Mouse (Mus musculus) forebrain, embryonic 13.5 days (tissue): ENCODE results near the gene 5730522E02Rik. TPM values are rescaled to one million over a fixed set of nuclear protein-coding genes. Genes with fewer than 3 reads are reported as not detected.

Experiments
- ATAC-seq: fragments of 200-750 bp; cut with Nextera tagmentation; 2 replicates; pipeline ENCODE4 v1.8.0; 2017
- H3K27ac ChIP-seq: fragments of 300-500 bp; sonication (generic); 2 replicates; pipeline ENCODE4 v1.5.1; 2015; ENCODE audit warnings: inconsistent platforms, mild to moderate bottlenecking, moderate library complexity
- H3K27me3 ChIP-seq: fragments of 300-500 bp; sonication (generic); 2 replicates; pipeline ENCODE4 v1.6.1; 2015; ENCODE audit warnings: mild to moderate bottlenecking, inconsistent platforms
- H3K36me3 ChIP-seq: fragments of 300-500 bp; sonication (generic); 2 replicates; pipeline ENCODE4 v1.6.1; 2015; ENCODE audit warnings: mild to moderate bottlenecking, inconsistent platforms; ENCODE audit not compliant: poor library complexity, severe bottlenecking
- H3K4me1 ChIP-seq: fragments of 300-500 bp; sonication (generic); 2 replicates; pipeline ENCODE4 v1.6.1; 2015; ENCODE audit warnings: inconsistent platforms
- H3K4me2 ChIP-seq: fragments of 300-500 bp; sonication (generic); 2 replicates; pipeline ENCODE4 v1.6.1; 2015; ENCODE audit warnings: inconsistent platforms, mild to moderate bottlenecking, moderate library complexity
- H3K4me3 ChIP-seq: fragments of 300-500 bp; sonication (generic); 2 replicates; pipeline ENCODE4 v1.5.1; 2015; ENCODE audit warnings: mild to moderate bottlenecking, inconsistent platforms
- H3K9ac ChIP-seq: fragments of 300-500 bp; sonication (generic); 2 replicates; pipeline ENCODE4 v1.6.1; 2015; ENCODE audit warnings: mild to moderate bottlenecking, inconsistent platforms
- H3K9me3 ChIP-seq: fragments of 300-500 bp; sonication (generic); replicated peaks from 2 replicates; pipeline ENCODE4 v1.6.1; 2016; ENCODE audit warnings: inconsistent platforms
- WGBS: fragments of 180-500 bp; shearing (Covaris S2); methylation state at CpG from one replicate; pipeline ENCODE4 v1.1.7; 2015; 5-methylcytosine and 5-hydroxymethylcytosine counted together
- polyA plus RNA-seq: library from polyadenylated mRNA; unstranded; fragments of >200 nt; fragmentation: Nextera tagmentation; extraction: Ambion mirVana; gene quantifications from 2 replicates; pipeline ENCODE4 v1.2.1, GENCODE M21; 2015

Gene 5730522E02Rik
- polyA plus RNA-seq, 1 experiment from 2014 or later = 15.9 TPM

DNA sequence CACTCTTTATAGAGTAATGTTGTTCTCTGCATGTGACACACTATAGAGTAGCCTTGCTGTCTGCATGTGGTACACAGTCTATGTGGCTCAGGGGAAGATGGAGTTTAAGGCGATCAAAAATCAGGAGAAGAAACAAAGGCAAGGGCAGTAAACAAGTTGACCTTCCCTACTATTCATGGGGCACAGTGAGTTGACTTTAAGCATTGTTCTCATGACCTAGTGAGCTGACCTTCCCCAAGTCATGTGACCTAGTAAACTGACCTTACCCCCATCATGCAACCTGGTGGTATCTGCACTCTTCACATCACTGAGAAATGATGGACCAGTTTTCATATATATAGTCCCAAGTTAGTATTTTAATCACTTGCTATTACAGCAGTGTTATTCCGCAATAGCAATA, 40.0 kb downstream of the 5730522E02Rik start:
- no peak overlapping the region for H3K27ac ChIP-seq
- no peaks in the 10 kb centered on the region for H3K9me3 ChIP-seq
- H3K4me3 ChIP-seq = no peak overlapping the region
- H3K36me3 ChIP-seq = no peaks in the 10 kb centered on the region
- 91% methylated on average over 2 of the region's 2 CpGs for WGBS
- no peak overlapping the region for H3K4me2 ChIP-seq
- ATAC-seq = no peak
- no peak overlapping the region for H3K9ac ChIP-seq
- no peaks in the 10 kb centered on the region for H3K4me1 ChIP-seq
- H3K27me3 ChIP-seq = no peaks in the 10 kb centered on the region

DNA sequence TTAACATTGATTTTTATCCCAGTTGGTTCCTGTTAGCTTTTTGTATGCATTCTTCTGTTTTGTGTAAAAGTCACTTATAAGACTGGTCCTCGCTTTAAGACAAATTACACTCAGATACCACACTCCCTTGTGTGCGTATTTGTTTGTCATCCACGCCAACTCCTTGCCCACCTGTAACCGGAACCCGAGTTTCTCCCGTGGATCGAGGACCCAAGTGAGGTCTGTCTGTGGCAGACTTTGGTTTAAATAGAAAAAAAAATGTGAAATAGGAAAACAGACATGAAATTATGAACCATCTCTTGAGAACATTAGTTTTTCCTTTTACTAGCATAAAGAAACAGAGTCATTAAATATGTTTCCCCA, 43.0 kb downstream of the 5730522E02Rik start:
- no peak overlapping the region for H3K4me3 ChIP-seq
- H3K9me3 ChIP-seq = no peaks in the 10 kb centered on the region
- 96% methylated on average over 7 of the region's 7 CpGs for WGBS
- no peaks in the 10 kb centered on the region for H3K27me3 ChIP-seq
- no peak overlapping the region for H3K9ac ChIP-seq
- H3K4me1 ChIP-seq = no peaks in the 10 kb centered on the region
- no peak overlapping the region for H3K27ac ChIP-seq
- ATAC-seq = no peak
- no peaks in the 10 kb centered on the region for H3K36me3 ChIP-seq
- no peak overlapping the region for H3K4me2 ChIP-seq

DNA sequence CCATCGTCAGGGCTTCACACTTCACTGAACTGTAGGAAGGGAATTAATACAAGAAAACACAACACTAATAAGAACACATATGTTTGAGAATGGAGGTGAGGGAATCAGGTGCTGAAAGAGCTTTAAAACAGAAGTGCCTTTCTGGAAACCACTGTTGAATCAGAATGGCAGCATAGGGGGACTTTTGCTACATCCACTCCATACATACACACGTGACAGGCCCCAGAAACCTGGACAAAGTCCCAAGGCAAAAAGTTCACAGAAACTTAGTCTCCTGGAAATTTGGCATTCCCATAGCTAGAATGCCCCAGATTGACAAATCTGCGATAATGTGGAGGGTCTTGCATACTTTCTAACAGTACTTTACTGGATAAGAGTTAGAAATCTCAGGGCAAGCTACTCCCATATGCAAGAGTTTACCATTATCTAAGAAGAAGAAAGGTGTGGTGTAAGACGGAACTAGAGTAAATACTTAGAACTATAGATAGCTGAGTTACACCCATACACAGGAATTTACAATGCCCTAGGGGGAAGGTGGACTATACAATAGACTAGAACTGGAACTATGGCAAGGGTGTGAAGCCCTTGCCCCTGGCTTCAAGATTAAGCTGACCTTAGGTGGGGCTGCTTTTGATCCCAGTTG, 43.5 kb downstream of the 5730522E02Rik start:
- no peaks in the 10 kb centered on the region for H3K9me3 ChIP-seq
- no peak overlapping the region for H3K4me2 ChIP-seq
- no peak for ATAC-seq
- H3K4me3 ChIP-seq = no peak overlapping the region
- no peaks in the 10 kb centered on the region for H3K4me1 ChIP-seq
- H3K9ac ChIP-seq = no peak overlapping the region
- no peak overlapping the region for H3K27ac ChIP-seq
- 89% methylated on average over 4 of the region's 4 CpGs for WGBS
- no peaks in the 10 kb centered on the region for H3K27me3 ChIP-seq
- H3K36me3 ChIP-seq = no peaks in the 10 kb centered on the region

DNA sequence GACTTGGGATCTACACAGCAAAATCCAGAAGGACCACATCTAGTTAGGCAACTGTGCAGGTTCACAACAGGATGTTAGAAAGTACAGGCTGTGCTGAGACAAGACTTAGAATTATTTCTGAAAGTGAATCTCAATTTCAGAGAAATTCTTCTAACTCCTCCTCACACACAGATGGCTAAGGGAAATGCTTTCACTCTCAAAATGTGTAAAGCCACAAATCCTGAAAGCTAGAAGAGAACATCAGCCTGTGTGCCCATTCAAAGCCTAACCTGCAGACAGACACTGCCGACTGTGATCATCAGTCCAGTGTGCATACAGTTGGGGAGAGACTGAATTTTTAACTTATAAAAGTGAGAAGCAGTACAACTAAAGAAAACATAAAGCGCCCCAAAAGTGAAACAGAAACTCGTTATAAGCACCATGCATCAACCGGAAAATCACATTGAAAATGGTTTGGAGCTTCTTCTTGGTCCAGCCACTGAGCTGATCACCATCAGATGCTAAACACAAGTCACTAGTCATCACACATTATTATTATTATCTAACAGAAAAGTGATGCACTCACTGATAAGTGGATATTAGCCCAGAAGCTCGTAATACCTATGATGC, 45.8 kb downstream of the 5730522E02Rik start:
- H3K4me1 ChIP-seq = no peaks in the 10 kb centered on the region
- no peaks in the 10 kb centered on the region for H3K9me3 ChIP-seq
- no peaks in the 10 kb centered on the region for H3K36me3 ChIP-seq
- no peak overlapping the region for H3K4me2 ChIP-seq
- H3K27me3 ChIP-seq = no peaks in the 10 kb centered on the region
- no peak overlapping the region for H3K9ac ChIP-seq
- no peak overlapping the region for H3K4me3 ChIP-seq
- ATAC-seq = no peak
- WGBS = 94% methylated on average over 5 of the region's 5 CpGs
- H3K27ac ChIP-seq = no peak overlapping the region

DNA sequence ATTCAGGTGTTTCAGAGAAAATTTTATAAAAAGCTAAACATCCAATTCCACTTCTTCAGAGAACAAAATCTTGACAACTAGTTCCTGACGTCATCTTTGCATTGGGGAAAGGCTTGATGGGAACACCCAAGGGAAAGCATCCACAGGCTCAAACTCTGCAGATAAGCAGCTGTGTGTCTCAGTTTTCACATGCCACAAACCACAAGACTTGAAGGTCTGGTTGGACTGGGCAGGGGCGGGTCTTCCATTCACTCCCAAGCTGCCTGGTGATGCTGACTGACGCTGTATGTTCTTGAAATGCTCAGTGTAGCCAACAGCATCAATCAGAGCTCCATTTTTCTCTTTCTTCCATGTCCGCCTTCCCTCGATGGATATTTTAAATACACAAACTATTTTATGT, 49.2 kb downstream of the 5730522E02Rik start:
- no peak overlapping the region for H3K27ac ChIP-seq
- no peaks in the 10 kb centered on the region for H3K36me3 ChIP-seq
- no peak overlapping the region for H3K4me2 ChIP-seq
- WGBS = 90% methylated on average over 5 of the region's 5 CpGs
- H3K4me3 ChIP-seq = no peak overlapping the region
- no peaks in the 10 kb centered on the region for H3K27me3 ChIP-seq
- H3K9ac ChIP-seq = no peak overlapping the region
- H3K4me1 ChIP-seq = no peaks in the 10 kb centered on the region
- no peak for ATAC-seq
- 0 out of 2 replicates have a peak, but pooled peaks cover 6% of the 10 kb centered on the region for H3K9me3 ChIP-seq

DNA sequence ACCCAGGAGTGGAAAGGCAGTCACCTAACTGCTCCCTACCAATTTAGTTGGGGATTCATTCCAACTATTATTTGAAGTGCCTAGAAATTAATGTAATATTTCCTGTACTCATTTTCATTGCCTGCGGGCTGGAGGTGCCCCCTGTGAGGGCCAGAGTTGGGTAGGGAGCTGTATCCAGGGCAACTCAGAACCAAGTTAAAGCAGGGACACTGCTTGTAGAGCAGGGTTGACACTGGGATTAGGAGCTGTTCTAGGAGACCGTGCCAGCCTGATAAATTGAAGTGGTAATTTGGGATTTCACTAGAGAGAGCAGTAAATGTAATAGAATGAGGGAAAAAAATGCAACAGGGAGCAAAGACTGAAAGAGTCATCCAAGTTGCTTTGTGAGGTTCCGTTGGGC, 51.5 kb downstream of the 5730522E02Rik start:
- no peaks in the 10 kb centered on the region for H3K4me1 ChIP-seq
- H3K36me3 ChIP-seq = no peaks in the 10 kb centered on the region
- no peaks in the 10 kb centered on the region for H3K27me3 ChIP-seq
- WGBS = 72% methylated on average over 3 of the region's 3 CpGs
- H3K27ac ChIP-seq = no peak overlapping the region
- H3K4me2 ChIP-seq = no peak overlapping the region
- H3K9me3 ChIP-seq = 0 out of 2 replicates have a peak, but pooled peaks cover 6% of the 10 kb centered on the region
- no peak overlapping the region for H3K4me3 ChIP-seq
- ATAC-seq = no peak
- no peak overlapping the region for H3K9ac ChIP-seq

DNA sequence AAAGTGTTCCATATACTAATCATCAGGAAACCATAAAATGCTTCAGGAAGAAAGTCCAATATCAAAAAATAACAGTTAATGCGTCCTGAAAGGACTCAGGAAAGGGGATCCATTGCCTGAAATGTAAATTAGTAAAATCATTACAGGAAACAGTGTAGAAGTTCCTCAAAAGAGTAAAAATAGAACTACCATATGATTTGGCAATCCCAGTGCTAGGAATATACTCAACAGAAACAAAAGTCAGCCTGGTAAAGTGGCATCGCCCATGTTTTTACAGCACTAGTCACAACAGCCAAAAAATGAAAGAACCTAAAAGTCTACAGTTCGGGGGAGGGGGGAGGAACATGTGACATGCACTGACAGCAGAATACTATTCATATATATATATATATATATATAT, 70.5 kb downstream of the 5730522E02Rik start:
- Histone ChIP-seq H3K4me2 (no peak overlapping the region), H3K27me3 (no peaks in the 10 kb centered on the region), H3K36me3 (no peaks in the 10 kb centered on the region), H3K9me3 (no peaks in the 10 kb centered on the region), H3K9ac (no peak overlapping the region), H3K27ac (no peak overlapping the region), H3K4me3 (no peak overlapping the region), H3K4me1 (no peaks in the 10 kb centered on the region)
- ATAC-seq = no peak
- WGBS = 88% methylated on average over 3 of the region's 3 CpGs

DNA sequence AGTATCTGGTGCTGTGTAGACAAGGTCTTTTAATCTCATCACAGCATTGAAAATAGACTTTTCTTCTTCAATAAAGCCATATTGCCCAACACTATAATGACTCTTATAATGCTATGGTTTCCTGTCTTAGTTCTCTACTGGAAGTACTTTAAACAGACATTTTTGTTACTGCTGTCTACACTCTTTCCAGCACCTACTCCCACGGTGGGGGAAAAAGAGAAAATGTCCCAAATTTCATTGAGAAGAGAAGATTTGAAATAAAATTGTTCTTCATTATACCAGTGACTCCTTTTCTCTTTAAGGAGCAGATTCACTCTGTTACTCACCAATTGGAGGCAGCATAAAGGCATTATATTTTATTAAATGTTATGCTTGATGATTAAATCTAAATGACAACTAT, 72.5 kb downstream of the 5730522E02Rik start:
- H3K4me1 ChIP-seq = no peaks in the 10 kb centered on the region
- 86% methylated on average over 1 of the region's 1 CpGs for WGBS
- H3K9ac ChIP-seq = no peak overlapping the region
- no peak for ATAC-seq
- H3K36me3 ChIP-seq = no peaks in the 10 kb centered on the region
- no peaks in the 10 kb centered on the region for H3K27me3 ChIP-seq
- no peaks in the 10 kb centered on the region for H3K9me3 ChIP-seq
- H3K4me3 ChIP-seq = no peak overlapping the region
- no peak overlapping the region for H3K4me2 ChIP-seq
- H3K27ac ChIP-seq = no peak overlapping the region

DNA sequence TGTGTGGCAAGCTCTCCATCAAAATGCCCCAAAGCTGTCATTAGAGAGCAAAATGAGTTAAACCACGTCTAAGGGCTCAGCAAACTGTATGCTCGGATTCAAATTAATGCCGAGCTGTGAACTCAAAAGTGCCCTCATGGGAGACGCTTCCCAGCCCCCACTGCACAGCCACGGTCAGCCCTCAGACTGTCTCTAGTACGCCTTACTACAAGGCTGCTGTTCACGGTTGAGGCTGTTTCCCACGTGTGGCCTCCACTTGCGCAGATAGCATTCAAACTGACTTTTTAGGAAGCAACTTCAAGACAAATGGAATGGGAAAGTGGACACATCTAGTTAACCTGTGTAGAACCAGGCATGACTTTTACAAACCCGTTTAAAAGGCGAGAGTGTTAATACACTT, 79.7 kb downstream of the 5730522E02Rik start:
- Histone ChIP-seq H3K4me1 (no peaks in the 10 kb centered on the region), H3K27ac (no peak overlapping the region), H3K9ac (no peak overlapping the region), H3K4me3 (no peak overlapping the region), H3K36me3 (no peaks in the 10 kb centered on the region), H3K4me2 (no peak overlapping the region), H3K9me3 (no peaks in the 10 kb centered on the region), H3K27me3 (no peaks in the 10 kb centered on the region)
- 50% methylated on average over 11 of the region's 11 CpGs for WGBS
- ATAC-seq = no peak

DNA sequence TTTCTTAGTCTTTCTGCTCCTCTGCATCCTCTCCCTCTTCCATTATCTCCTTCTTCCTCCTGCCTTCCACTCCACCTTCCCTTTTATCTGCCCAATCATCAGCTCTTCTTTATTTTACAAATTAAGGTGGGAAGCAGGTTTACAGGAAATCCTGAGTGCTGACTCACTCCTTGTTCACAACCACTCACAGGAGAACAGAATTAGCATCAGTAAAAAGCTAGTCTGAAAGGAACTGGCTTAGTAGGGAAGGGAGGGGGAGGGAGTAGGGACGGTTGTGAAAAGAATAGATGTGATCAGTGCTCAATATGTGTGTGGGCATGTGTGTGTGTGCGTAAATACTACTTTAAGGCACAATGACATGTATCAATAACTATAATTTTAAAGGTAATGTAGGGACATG, 81.5 kb downstream of the 5730522E02Rik start:
- no peaks in the 10 kb centered on the region for H3K36me3 ChIP-seq
- ATAC-seq = no peak
- H3K27me3 ChIP-seq = no peaks in the 10 kb centered on the region
- H3K27ac ChIP-seq = no peak overlapping the region
- WGBS = 37% methylated on average over 2 of the region's 2 CpGs
- H3K4me3 ChIP-seq = no peak overlapping the region
- no peaks in the 10 kb centered on the region for H3K4me1 ChIP-seq
- H3K9me3 ChIP-seq = no peaks in the 10 kb centered on the region
- H3K4me2 ChIP-seq = no peak overlapping the region
- no peak overlapping the region for H3K9ac ChIP-seq

DNA sequence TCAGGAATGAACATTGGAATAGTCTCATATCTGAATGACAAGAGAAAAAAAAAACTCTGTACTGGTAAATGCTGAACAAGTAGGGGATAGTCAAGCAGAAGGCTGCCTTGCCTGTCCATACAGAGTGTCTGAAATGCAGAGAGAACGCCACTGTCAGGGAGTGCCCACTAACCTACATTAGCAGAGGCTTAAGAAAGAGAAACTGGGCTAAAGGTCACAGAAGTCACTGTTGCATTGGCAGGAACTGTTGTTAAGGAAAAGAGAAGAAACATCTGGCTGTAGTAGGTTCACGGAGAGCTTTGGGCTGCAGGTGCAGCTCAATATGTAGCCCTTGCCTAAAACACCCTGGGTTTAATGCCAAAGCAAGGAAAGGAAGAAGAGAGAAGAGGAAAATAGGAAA, 82.2 kb downstream of the 5730522E02Rik start:
- H3K4me1 ChIP-seq = no peaks in the 10 kb centered on the region
- H3K27ac ChIP-seq = no peak overlapping the region
- H3K36me3 ChIP-seq = no peaks in the 10 kb centered on the region
- WGBS = 76% methylated on average over 2 of the region's 2 CpGs
- no peak overlapping the region for H3K4me3 ChIP-seq
- H3K9me3 ChIP-seq = no peaks in the 10 kb centered on the region
- no peak overlapping the region for H3K9ac ChIP-seq
- no peaks in the 10 kb centered on the region for H3K27me3 ChIP-seq
- no peak for ATAC-seq
- H3K4me2 ChIP-seq = no peak overlapping the region

DNA sequence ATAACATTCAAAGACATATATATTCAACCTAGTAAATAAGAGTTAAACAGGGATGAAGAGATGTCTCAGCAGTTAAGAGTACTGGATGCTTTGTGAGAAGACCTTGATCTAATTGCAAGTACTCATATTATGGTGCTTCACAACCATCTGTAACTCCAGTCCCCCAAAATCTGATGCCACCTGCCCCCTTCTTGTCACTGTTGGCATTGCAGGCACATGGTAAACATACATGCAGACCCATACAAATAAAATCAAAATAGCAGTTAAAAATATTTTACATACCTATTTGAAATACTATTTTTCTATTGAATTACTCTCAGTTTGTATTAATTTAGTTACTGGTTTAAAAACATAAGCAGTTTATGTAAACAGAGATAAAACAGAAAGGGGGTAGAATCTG, 84.6 kb downstream of the 5730522E02Rik start:
- H3K36me3 ChIP-seq = no peaks in the 10 kb centered on the region
- peaks cover 9% of the 10 kb centered on the region for H3K4me1 ChIP-seq
- H3K4me2 ChIP-seq = no peak overlapping the region
- no peak overlapping the region for H3K4me3 ChIP-seq
- H3K27ac ChIP-seq = no peak overlapping the region
- H3K9ac ChIP-seq = no peak overlapping the region
- no peaks in the 10 kb centered on the region for H3K27me3 ChIP-seq
- no peak for ATAC-seq
- H3K9me3 ChIP-seq = no peaks in the 10 kb centered on the region
